Mouse (Mus musculus) C2C12 (cell line): ENCODE results near the gene Cpne7. TPM values are rescaled to one million over a fixed set of nuclear protein-coding genes. Genes with fewer than 3 reads are reported as not detected.
A peak's percentile ranks its signal among the peaks of the same experiment; 100 is the strongest.

ENCODE experiments used
- H3K27me3 ChIP-seq: one replicate; pipeline ENCODE4 v1.6.1; 2011; ENCODE audit not compliant: control insufficient read depth, insufficient read depth, insufficient read length
- H3K36me3 ChIP-seq: one replicate; pipeline ENCODE4 v1.6.1; 2011; ENCODE audit not compliant: control insufficient read depth, insufficient read depth
- H3K4me3 ChIP-seq: one replicate; pipeline ENCODE4 v1.5.1; 2011; ENCODE audit warnings: mild to moderate bottlenecking, control low read depth; ENCODE audit not compliant: poor library complexity, insufficient read depth, severe bottlenecking
- H3K79me2 ChIP-seq: one replicate; pipeline ENCODE4 v1.6.1; 2011; ENCODE audit not compliant: control insufficient read depth, insufficient read depth
- H3K79me3 ChIP-seq: one replicate; pipeline ENCODE4 v1.6.1; 2011; ENCODE audit warnings: low read depth, control low read depth
- H3ac ChIP-seq: one replicate; pipeline ENCODE3; 2011; ENCODE audit warnings: low read depth; ENCODE audit not compliant: control insufficient read depth, insufficient read length
- CEBPB ChIP-seq: IDR thresholded peaks from one replicate; pipeline ENCODE4 v1.6.1; 2011; ENCODE audit warnings: low read depth, mild to moderate bottlenecking, control low read depth, moderate library complexity
- CTCF ChIP-seq: IDR thresholded peaks from one replicate; pipeline ENCODE4 v1.5.1; 2011; ENCODE audit not compliant: control insufficient read depth, insufficient read depth, insufficient read length
- FOSL1 ChIP-seq: IDR thresholded peaks from one replicate; pipeline ENCODE4 v1.8.0; 2011; ENCODE audit warnings: mild to moderate bottlenecking, low read length; ENCODE audit not compliant: poor library complexity, insufficient read depth, severe bottlenecking
- MAX ChIP-seq: IDR thresholded peaks from one replicate; pipeline ENCODE4 v1.6.1; 2011; ENCODE audit warnings: mild to moderate bottlenecking, control low read depth
- MYOD1 ChIP-seq: IDR thresholded peaks from one replicate; pipeline ENCODE4 v1.6.1; 2011; ENCODE audit warnings: low read depth; ENCODE audit not compliant: control insufficient read depth, insufficient read length
- MYOG ChIP-seq: IDR thresholded peaks from one replicate; pipeline ENCODE4 v1.6.1; 2011; ENCODE audit not compliant: control insufficient read depth, insufficient read length; ENCODE audit errors: extremely low read depth
- USF1 ChIP-seq: IDR thresholded peaks from one replicate; pipeline ENCODE4 v1.6.1; 2011; ENCODE audit warnings: low read depth, mild to moderate bottlenecking, control low read depth, moderate library complexity
- polyA plus RNA-seq: library from polyadenylated mRNA; unstranded; fragments of >200 nt; fragmentation: generic; extraction: Trizol; gene quantifications from one replicate; pipeline ENCODE4 v1.2.1, GENCODE M21; 2012; ENCODE audit warnings: missing spikeins

The Cpne7 gene
- polyA plus RNA-seq, 1 experiment = 0.04 TPM

- TF ChIP-seq MAX (no peak), MYOD1 (no peak), FOSL1 (no peak), CTCF (no peak), MYOG (no peak), CEBPB (no peak), USF1 (no peak)
- Histone ChIP-seq H3K36me3 (peaks cover 4% of the 10 kb centered on the region), H3K79me2 (no peaks in the 10 kb centered on the region), H3K4me3 (no peak overlapping the region), H3K79me3 (no peaks in the 10 kb centered on the region), H3ac (no peak overlapping the region), H3K27me3 (no peaks in the 10 kb centered on the region)
These were observed 6.5 kb upstream of the Cpne7 start for GRCm38 (mm10) chr8:123110649-123111048.

DNA sequence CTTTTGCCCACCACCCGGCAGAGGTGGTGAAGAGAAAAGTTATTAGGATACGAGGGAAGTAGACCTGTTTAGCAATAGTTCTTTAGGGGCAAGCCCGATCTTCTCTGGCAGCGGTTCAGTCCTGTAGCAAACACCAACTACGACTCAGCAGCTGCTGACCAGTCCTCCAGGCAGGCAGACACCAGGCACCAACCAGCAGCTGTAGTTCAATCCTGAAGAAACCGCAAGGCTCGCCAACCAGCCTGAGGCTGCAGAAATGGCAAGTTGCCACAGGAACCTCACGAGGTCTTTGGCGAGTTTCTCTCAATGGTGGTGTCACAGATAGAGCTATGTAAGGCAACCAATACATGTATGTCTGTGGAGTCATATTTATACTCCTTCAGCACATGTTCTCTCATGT is 4.3 kb upstream of the Cpne7 start:
- Histone ChIP-seq H3K79me2 (no peaks in the 10 kb centered on the region), H3K36me3 (no peaks in the 10 kb centered on the region), H3K79me3 (no peaks in the 10 kb centered on the region), H3K27me3 (peaks cover 8% of the 10 kb centered on the region), H3ac (no peak overlapping the region), H3K4me3 (no peak overlapping the region)
- TF ChIP-seq MYOD1 = peak; percentile 24
- no peak for TF ChIP-seq MYOG

DNA sequence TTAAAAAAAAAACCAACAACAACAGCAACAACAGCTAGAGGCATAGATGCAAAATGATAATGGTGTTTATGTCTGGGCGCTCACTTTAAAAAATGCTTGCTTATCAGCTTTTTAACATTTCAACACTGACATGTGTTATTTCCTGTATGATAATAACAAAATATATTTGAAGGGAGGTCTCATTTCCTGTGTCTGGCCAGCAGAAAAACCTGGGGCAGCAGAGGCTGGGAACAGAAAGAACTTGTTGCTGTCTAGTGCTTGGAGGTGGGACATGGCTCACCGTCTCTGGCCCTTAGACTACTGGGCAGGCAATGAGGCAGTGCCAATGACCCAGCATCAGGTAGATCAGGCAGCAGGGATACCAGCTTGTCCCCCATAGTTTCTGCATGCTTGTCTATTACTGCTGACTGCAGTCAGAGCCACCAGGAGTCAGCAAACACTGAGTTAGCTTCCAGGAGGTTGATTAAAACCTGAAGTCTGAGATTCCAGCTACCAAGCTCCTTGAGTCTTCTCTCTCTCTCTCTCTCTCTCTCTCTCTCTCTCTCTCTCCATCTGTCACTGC is 3.2 kb upstream of the Cpne7 start:
- TF ChIP-seq MAX (no peak), USF1 (no peak)

DNA sequence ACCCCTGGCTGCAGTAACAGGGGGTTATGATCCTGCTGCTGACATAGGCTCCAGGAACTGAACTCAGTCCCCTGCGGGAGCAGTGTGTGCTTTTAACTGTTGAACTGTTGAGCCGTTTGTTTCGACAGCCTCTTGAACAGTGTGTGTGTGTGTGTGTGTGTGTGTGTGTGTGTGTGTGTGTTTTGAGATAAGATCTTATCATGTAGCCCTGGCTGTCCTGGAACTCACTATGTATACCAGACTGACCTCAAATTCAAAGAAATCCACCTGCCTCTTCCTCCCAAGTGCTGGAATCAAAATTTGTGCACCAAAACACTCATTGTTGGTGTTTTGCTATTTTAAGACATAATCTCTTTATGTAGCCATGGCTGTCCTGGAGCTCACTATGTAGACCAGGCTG is 2.5 kb upstream of the Cpne7 start:
- no peaks in the 10 kb centered on the region for H3K36me3 ChIP-seq
- no peak overlapping the region for H3ac ChIP-seq
- H3K79me2 ChIP-seq = no peaks in the 10 kb centered on the region
- H3K79me3 ChIP-seq = no peaks in the 10 kb centered on the region
- TF ChIP-seq MAX (no peak), CEBPB (no peak), MYOD1 (no peak), USF1 (no peak)
- H3K27me3 ChIP-seq = peaks cover 10% of the 10 kb centered on the region
- H3K4me3 ChIP-seq = no peak overlapping the region

More for the DNA sequence above, 3.2 kb upstream of the Cpne7 start:
- peaks cover 10% of the 10 kb centered on the region for H3K27me3 ChIP-seq
- H3K4me3 ChIP-seq = no peak overlapping the region
- no peaks in the 10 kb centered on the region for H3K79me2 ChIP-seq
- H3K79me3 ChIP-seq = no peaks in the 10 kb centered on the region
- H3ac ChIP-seq = no peak overlapping the region
- H3K36me3 ChIP-seq = no peaks in the 10 kb centered on the region

DNA sequence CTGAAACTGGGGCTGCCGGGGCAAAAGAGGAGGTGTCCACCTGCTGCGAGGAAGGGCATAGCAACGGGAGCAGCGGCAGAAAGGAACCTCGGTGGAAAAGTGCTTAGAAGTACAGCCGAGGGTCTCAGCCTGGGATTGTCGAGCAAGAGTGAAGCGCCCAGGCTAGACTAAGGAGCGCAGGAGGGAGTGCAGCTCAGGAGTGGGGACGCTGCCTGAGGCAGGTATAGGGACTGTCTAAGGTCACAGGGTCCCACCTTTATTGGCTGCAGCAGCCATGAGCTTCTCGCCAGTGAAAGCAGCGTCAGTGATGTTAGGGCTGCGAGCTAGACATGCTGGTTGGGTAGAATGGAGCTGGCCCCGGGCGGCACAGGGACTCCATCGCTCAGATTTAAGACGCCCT is 570 bp downstream of the Cpne7 start:
- H3K27me3 ChIP-seq = peaks cover 10% of the 10 kb centered on the region
- H3K79me2 ChIP-seq = no peaks in the 10 kb centered on the region
- peak overlapping the region; percentile 2 for H3K4me3 ChIP-seq
- no peak overlapping the region for H3ac ChIP-seq
- no peak for TF ChIP-seq MYOG
- TF ChIP-seq MYOD1 = no peak
- TF ChIP-seq MAX = no peak
- H3K36me3 ChIP-seq = no peaks in the 10 kb centered on the region
- no peaks in the 10 kb centered on the region for H3K79me3 ChIP-seq

GRCm38 (mm10) chr8:123122059-123122458 is 4.9 kb downstream of the Cpne7 start:
- H3K79me3 ChIP-seq = no peaks in the 10 kb centered on the region
- no peaks in the 10 kb centered on the region for H3K79me2 ChIP-seq
- H3K36me3 ChIP-seq = no peaks in the 10 kb centered on the region
- H3ac ChIP-seq = no peak overlapping the region
- H3K4me3 ChIP-seq = no peak overlapping the region
- peaks cover 10% of the 10 kb centered on the region for H3K27me3 ChIP-seq
- TF ChIP-seq MAX (no peak), MYOG (no peak), CEBPB (no peak), USF1 (no peak), MYOD1 (no peak), FOSL1 (no peak), CTCF (no peak)

GRCm38 (mm10) chr8:123122670-123123069 is 5.5 kb downstream of the Cpne7 start:
- no peak for TF ChIP-seq CTCF
- no peak for TF ChIP-seq CEBPB
- TF ChIP-seq USF1 = no peak
- no peak for TF ChIP-seq FOSL1
- no peak for TF ChIP-seq MYOD1
- no peak for TF ChIP-seq MAX
- no peak for TF ChIP-seq MYOG
- no peaks in the 10 kb centered on the region for H3K79me3 ChIP-seq
- no peak overlapping the region for H3ac ChIP-seq
- H3K79me2 ChIP-seq = no peaks in the 10 kb centered on the region
- H3K36me3 ChIP-seq = no peaks in the 10 kb centered on the region
- peaks cover 4% of the 10 kb centered on the region for H3K27me3 ChIP-seq
- no peak overlapping the region for H3K4me3 ChIP-seq
